17 mouse cellular contexts compared by ENCODE assay signal in genomic region chr6:116845990-116846862, GRCm38 (mm10).
DNase-seq lines count a peak whose midpoint lies in the region; ATAC-seq and TF ChIP-seq lines count a peak whose summit lies in the region.
"Had no signal": no experiment of that assay in that cellular context is flagged by ENCODE, and none has a peak within 500 bp of the region (broad histone marks: within the 10 kb centered on the region; RNA-seq: fewer than 3 reads in every experiment).

No protein-coding gene starts in this region.

- TF ChIP-seq EP300 in stomach, postnatal 0 days (optimal IDR thresholded peaks at IDR 0.05), result no peak

- no peaks in the 10 kb centered on the region for H3K27me3 ChIP-seq in heart, embryonic 10.5 days (ENCODE audit: insufficient read depth, poor library complexity, severe bottlenecking)
- no peaks in the 10 kb centered on the region for H3K27me3 ChIP-seq in kidney, postnatal 0 days (ENCODE audit: insufficient read depth, low read length)
- H3K27me3 ChIP-seq in stomach, embryonic 15.5 days (replicated peaks), result no peaks in the 10 kb centered on the region
- no peaks in the 10 kb centered on the region for H3K27me3 ChIP-seq in stomach, postnatal 0 days (ENCODE audit: control insufficient read depth, insufficient read depth, low read length)
- H3K27me3 ChIP-seq: embryonic facial prominence, embryonic 15.5 days; hindbrain, embryonic 12.5 days; limb, embryonic 15.5 days; midbrain, embryonic 15.5 days had no signal

- WGBS in heart, embryonic 10.5 days, result 52% methylated on average over 11 of the region's 11 CpGs
- 66% methylated on average over 11 of the region's 11 CpGs for WGBS in kidney, postnatal 0 days
- 60% methylated on average over 11 of the region's 11 CpGs for WGBS in stomach, embryonic 15.5 days
- 64% methylated on average over 11 of the region's 11 CpGs for WGBS in stomach, postnatal 0 days

- ATAC-seq in kidney, postnatal 0 days (replicated peaks; ENCODE audit: low FRiP score, low read depth), result no peak
- peak; percentile 39; the same call in 1 of the 2 replicates for ATAC-seq in stomach, embryonic 15.5 days (ENCODE audit: insufficient read depth, low FRiP score, low read depth)
- no peak for ATAC-seq in stomach, postnatal 0 days (ENCODE audit: low FRiP score, low TSS enrichment)
- ATAC-seq: midbrain, embryonic 15.5 days had no signal

- no peaks in the 10 kb centered on the region for H3K9me3 ChIP-seq in heart, embryonic 10.5 days
- no peaks in the 10 kb centered on the region for H3K9me3 ChIP-seq in kidney, postnatal 0 days (replicated peaks; ENCODE audit: low read length)
- no peaks in the 10 kb centered on the region for H3K9me3 ChIP-seq in stomach, embryonic 15.5 days
- H3K9me3 ChIP-seq in stomach, postnatal 0 days (ENCODE audit: control insufficient read depth, low read length), result no peaks in the 10 kb centered on the region
- H3K9me3 ChIP-seq: embryonic facial prominence, embryonic 15.5 days; hindbrain, embryonic 12.5 days; limb, embryonic 15.5 days; midbrain, embryonic 15.5 days had no signal

- H3K4me2 ChIP-seq in kidney, postnatal 0 days (ENCODE audit: low read length), result no peak overlapping the region
- H3K4me2 ChIP-seq in stomach, embryonic 15.5 days, result no peak overlapping the region
- no peak overlapping the region for H3K4me2 ChIP-seq in stomach, postnatal 0 days (replicated peaks; ENCODE audit: low read depth)
- H3K4me2 ChIP-seq: embryonic facial prominence, embryonic 15.5 days; hindbrain, embryonic 12.5 days; limb, embryonic 15.5 days; midbrain, embryonic 15.5 days had no signal

- H3K9ac ChIP-seq in kidney, postnatal 0 days (ENCODE audit: low read depth, low read length), result no peak overlapping the region
- H3K9ac ChIP-seq in stomach, embryonic 15.5 days, result no peak overlapping the region
- H3K9ac ChIP-seq in stomach, postnatal 0 days (ENCODE audit: low read length), result no peak overlapping the region
- H3K9ac ChIP-seq: embryonic facial prominence, embryonic 15.5 days; hindbrain, embryonic 12.5 days; limb, embryonic 15.5 days; midbrain, embryonic 15.5 days had no signal

- peak; percentile 4 to 42 for DNase-seq in heart, adult 9 months (ENCODE audit: low spot score in 2 of 2)
- DNase-seq in heart, embryonic 10.5 days (ENCODE audit: low spot score), result no peak
- DNase-seq in kidney, postnatal 0 days (ENCODE audit: low spot score), result peak; percentile 68
- no peak for DNase-seq in kidney, postnatal 25 days
- DNase-seq in stomach, postnatal 0 days (ENCODE audit: low spot score), result no peak
- peak; percentile 8 for DNase-seq in testis, postnatal 14 days (ENCODE audit: low spot score)
- no peak for DNase-seq in ovary, postnatal 36 days (ENCODE audit: low spot score)
- DNase-seq: adrenal gland, adult 2 months; B cell, adult 2 months; cerebellum, adult 11-12 months; kidney, adult 8-10 months; lung, adult 18-20 months had no signal

- no peaks in the 10 kb centered on the region for H3K36me3 ChIP-seq in heart, embryonic 10.5 days
- H3K36me3 ChIP-seq in kidney, postnatal 0 days (ENCODE audit: insufficient read depth, low read length), result no peaks in the 10 kb centered on the region
- H3K36me3 ChIP-seq in stomach, embryonic 15.5 days, result no peaks in the 10 kb centered on the region
- H3K36me3 ChIP-seq in stomach, postnatal 0 days (ENCODE audit: control insufficient read depth, insufficient read depth, low read length), result no peaks in the 10 kb centered on the region
- H3K36me3 ChIP-seq: embryonic facial prominence, embryonic 15.5 days; hindbrain, embryonic 12.5 days; limb, embryonic 15.5 days; midbrain, embryonic 15.5 days had no signal

- no peak overlapping the region for H3K27ac ChIP-seq in heart, embryonic 10.5 days
- H3K27ac ChIP-seq in kidney, postnatal 0 days, result no peak overlapping the region
- H3K27ac ChIP-seq in stomach, embryonic 15.5 days, result no peak overlapping the region
- H3K27ac ChIP-seq in stomach, postnatal 0 days (replicated peaks), result no peak overlapping the region
- H3K27ac ChIP-seq: embryonic facial prominence, embryonic 15.5 days; hindbrain, embryonic 12.5 days; limb, embryonic 15.5 days; midbrain, embryonic 15.5 days had no signal

- peaks cover 5% of the 10 kb centered on the region; the same call in 1 of the 2 replicates for H3K4me1 ChIP-seq in heart, embryonic 10.5 days
- H3K4me1 ChIP-seq in kidney, postnatal 0 days (replicated peaks; ENCODE audit: insufficient read depth, low read length), result no peaks in the 10 kb centered on the region
- H3K4me1 ChIP-seq in stomach, embryonic 15.5 days, result no peaks in the 10 kb centered on the region
- no peaks in the 10 kb centered on the region for H3K4me1 ChIP-seq in stomach, postnatal 0 days (replicated peaks; ENCODE audit: control insufficient read depth, insufficient read depth)
- H3K4me1 ChIP-seq: embryonic facial prominence, embryonic 15.5 days; hindbrain, embryonic 12.5 days; limb, embryonic 15.5 days; midbrain, embryonic 15.5 days had no signal

- H3K4me3 ChIP-seq in heart, embryonic 10.5 days, result no peak overlapping the region
- no peak overlapping the region for H3K4me3 ChIP-seq in kidney, postnatal 0 days (replicated peaks; ENCODE audit: low read depth, low read length)
- no peak overlapping the region for H3K4me3 ChIP-seq in stomach, embryonic 15.5 days (replicated peaks)
- H3K4me3 ChIP-seq in stomach, postnatal 0 days (ENCODE audit: low read depth, low read length), result no peak overlapping the region
- H3K4me3 ChIP-seq: embryonic facial prominence, embryonic 15.5 days; hindbrain, embryonic 12.5 days; limb, embryonic 15.5 days; midbrain, embryonic 15.5 days had no signal

- no peak for TF ChIP-seq CTCF in kidney, postnatal 0 days (IDR thresholded peaks at IDR 0.05; ENCODE audit: low read depth)
- no peak for TF ChIP-seq CTCF in stomach, postnatal 0 days (IDR thresholded peaks at IDR 0.05; ENCODE audit: low read depth)

Comparison
In these comparisons a context has a peak if more than half of its experiments do, and no peak if none do; other contexts are left out.
1. DNase-seq: peak in heart, adult 9 months (2 of 2), kidney, postnatal 0 days (single experiment) and testis, postnatal 14 days (single experiment); none in heart, embryonic 10.5 days (single experiment), kidney, postnatal 25 days (0 of 2), stomach, postnatal 0 days (single experiment) and ovary, postnatal 36 days (single experiment).